Mouse (Mus musculus) small intestine, adult 2 months (tissue): ENCODE measurements around the gene Ccdc183.

Experiments used
- CTCF ChIP-seq: fragments of 200-500 bp; IDR thresholded peaks from 2 replicates; pipeline ENCODE4 v1.5.1; 2012; ENCODE audit warnings: low read depth, mild to moderate bottlenecking, control low read depth, inconsistent platforms, low read length, moderate library complexity, mixed read lengths; ENCODE audit not compliant: insufficient replicate concordance, insufficient read length; ENCODE audit errors: extremely low read depth
- POLR2A ChIP-seq: fragments of 200-500 bp; IDR thresholded peaks from 2 replicates; pipeline ENCODE4 v1.6.1; 2012; ENCODE audit warnings: low read depth, mild to moderate bottlenecking, control low read depth, inconsistent platforms, low read length, moderate library complexity

GRCm38 (mm10) chr2:25600037-25600436 is 17.4 kb downstream of the Ccdc183 start:
- TF ChIP-seq CTCF (no peak), POLR2A (no peak)
